Mouse (Mus musculus) CD4-positive, CD25-positive, alpha-beta regulatory T cell, adult 2 months (primary cell): ENCODE results near the gene Ostf1.

Source experiments
- DNase-seq: peaks from one replicate; pipeline ENCODE4 v3.0.0-alpha.2; 2012; ENCODE audit warnings: low read depth, low spot score

The Ostf1 gene

GRCm38 (mm10) chr19:18644084-18644483 lies 12.5 kb upstream of the Ostf1 start:
- DNase-seq, result no peak

GRCm38 (mm10) chr19:18643411-18643810 lies 11.8 kb upstream of the Ostf1 start:
- no peak for DNase-seq

DNA sequence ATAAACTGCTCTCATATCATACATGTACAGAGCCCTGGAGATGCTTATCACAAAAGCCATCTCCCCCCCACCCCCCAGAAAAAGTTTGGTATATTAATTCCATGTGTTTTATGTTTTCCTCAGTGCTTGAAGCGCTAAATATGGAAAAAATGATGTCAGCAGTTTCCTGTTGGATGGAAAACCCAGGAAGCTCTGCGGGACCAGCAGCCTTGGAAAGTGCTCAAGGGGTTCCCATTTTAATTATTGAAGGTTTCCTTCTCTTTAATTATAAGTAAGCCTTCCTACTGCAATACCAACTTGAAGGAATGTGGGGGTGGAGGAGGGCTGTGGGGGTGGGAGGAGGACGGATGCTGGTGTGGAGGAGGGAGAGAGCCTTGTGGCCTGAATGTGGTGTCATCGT lies 9.4 kb upstream of the Ostf1 start:
- no peak for DNase-seq

DNA sequence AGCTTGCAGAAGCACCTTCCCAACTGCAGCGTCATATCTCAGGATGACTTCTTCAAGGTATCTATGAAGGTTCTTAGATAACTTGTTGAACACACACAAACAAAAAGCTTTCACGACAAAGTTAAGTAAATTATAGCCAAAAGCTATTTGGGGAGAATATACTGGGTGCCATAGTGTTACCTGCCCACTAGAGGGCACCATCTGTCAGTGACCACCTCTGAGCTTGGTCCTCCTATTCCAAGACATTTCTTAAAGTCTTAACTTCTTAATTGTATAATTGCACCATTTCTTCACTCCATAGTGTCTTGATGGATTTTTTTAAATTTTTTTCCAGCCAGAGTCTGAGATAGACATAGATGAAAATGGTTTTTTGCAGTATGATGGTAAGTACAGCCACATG lies 7.9 kb upstream of the Ostf1 start:
- peak; percentile 64 for DNase-seq

GRCm38 (mm10) chr19:18638949-18639348 lies 7.3 kb upstream of the Ostf1 start:
- DNase-seq, result no peak

GRCm38 (mm10) chr19:18637954-18638353 lies 6.3 kb upstream of the Ostf1 start:
- no peak for DNase-seq

GRCm38 (mm10) chr19:18632231-18633185 lies 885 bp upstream of the Ostf1 start:
- DNase-seq, result no peak

DNA sequence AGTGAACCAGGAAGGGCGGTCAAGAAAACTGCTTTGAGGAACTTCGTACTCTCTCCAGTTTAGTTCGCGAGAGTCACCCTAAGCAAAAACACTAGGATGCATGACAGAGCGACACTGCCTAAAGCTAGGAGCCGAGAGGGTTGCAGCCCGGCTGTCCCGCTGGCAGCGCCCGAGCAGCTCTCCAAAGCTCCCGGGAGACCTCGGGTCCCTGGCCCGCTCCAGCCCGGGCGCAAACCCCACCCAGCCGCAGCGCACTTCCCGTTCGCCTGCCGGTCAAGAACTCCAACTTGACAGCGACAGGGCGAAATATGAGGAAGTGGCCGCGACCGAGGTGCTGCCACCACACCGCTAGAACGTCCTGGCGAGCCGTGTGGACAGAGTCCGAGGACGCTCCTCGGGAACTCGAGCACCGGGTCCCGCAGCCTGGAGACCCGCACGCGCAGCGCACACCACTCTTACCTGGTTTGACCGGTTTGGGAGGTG lies 421 bp downstream of the Ostf1 start:
- peak; percentile 51 for DNase-seq

DNA sequence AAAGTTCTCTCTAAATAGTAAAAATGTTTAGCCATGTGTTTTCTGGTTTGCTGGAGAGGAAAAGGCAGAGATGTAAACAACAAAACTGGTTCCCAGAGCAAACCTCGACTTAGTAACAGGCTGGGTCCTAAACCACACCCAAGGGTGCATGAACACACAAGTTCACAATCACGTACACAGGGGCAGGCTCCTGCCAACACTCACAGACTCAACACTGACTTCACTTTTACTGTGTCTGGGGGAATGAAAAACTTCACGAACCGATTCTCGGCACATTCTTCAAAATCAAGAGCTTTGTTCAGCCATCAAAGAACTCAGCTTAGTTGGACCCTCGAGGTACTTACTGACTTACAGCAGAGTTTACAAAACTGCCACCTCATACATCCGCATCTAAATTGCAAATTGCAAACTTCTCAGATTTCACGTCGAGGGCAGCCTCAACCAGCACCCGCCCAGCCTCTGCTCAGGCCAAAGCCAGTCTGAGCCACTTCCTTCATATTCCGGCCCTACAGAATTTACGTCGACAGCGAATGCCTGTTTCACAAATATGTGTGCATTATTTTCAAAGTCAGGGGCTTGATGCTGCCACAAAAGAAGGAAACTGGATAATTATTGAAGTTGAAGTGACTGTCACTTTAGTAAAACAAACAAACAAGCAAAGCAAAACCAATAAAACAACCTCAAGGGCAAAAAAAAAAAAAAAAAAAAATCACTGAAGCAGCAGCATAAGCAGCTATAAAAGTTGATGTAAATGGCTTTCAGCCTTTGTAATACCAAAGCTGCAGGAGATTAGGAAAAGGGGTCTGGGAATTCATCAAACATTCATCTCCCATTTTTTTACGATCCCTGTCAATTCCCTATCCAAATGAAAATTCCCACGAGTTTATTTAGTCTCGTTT lies 1.2 kb downstream of the Ostf1 start:
- peak; percentile 29 for DNase-seq

DNA sequence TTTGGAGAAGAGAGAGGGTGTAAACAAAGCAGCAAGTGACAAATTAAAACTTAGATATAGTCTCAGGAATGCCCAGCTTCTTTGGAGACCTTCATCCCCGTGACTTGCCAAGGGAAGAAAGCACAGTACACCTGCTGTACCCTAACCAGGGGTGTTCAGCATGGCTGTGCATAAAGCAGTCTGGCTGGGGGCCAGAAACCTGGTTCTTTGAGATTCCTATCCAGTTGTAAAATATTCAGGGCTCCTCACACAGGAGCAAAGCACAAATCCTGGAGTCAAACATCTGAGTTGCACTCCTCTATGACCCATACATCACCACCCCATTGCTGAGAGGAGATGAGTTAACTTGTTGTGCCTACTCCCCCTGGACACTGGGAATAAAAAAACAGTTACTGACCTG lies 2.0 kb downstream of the Ostf1 start:
- no peak for DNase-seq

DNA sequence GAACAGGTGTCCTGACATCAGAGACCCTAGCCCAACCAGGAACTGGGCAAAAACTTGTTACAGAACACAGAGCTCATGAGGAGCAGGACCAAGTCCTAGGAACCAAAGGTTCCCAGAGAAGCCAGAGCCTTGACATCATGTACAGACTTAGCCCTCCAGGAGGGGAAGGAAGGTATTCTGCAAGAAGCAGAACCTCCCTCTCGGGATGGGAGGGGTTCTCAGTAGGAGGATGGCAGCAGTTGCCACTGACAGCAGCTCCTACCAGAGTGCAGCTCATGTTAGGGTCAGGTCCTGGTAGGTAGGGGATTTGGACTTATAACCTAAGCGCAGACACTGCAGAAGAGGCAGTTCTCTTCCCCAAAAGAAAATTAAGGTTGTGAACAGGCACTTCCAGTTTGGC lies 7.7 kb downstream of the Ostf1 start:
- no peak for DNase-seq

- peak; percentile 37 for DNase-seq
Observed at GRCm38 (mm10) chr19:18619691-18620090, 11.9 kb downstream of the Ostf1 start.

DNA sequence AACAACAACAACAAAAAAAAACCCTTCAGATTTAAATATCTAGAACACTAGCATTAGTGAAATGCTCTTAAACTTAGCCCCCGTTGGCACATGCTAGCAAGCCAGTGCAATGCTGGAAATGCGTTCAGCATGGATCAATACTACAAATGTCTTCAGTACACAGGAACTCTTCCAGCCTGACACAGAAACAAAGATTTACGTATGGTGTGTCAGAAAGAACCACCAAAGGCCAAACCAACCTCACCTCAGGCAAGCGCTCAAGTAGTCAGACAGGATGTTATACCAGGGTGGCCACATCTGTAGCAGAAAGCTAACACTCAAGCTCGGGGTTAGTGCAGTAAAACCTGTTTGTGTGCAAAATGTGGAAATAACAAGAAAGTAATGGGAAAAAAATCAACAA lies 12.6 kb downstream of the Ostf1 start:
- peak; percentile 71 for DNase-seq

GRCm38 (mm10) chr19:18617504-18617903 lies 14.1 kb downstream of the Ostf1 start:
- no peak for DNase-seq

DNA sequence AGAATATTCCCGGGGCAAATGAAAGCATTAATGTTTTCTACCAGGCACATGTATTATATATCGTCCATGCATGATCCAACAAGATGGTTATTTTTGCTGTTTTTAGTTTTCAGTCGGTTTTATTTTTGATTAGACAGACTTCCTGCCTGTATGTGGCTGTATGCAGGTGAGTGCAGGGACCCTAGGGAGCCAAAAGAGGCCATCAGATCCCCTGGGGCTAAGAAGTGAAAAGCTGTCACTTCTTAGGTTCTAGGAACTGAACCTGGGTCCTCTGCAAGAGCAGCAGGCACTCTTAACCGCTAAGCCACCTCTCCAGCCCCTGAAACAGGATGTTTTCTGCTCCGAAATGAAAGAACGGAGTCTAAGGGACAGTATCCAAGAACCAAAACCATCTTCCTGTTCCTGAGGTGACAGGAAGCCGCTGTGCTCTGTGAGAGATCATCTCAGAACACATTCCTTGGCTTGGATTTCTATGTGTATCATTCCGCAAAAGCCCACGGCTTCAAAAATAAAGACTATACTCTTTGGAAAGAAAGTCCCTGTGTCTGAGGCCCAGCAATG lies 15.9 kb downstream of the Ostf1 start:
- no peak for DNase-seq

DNA sequence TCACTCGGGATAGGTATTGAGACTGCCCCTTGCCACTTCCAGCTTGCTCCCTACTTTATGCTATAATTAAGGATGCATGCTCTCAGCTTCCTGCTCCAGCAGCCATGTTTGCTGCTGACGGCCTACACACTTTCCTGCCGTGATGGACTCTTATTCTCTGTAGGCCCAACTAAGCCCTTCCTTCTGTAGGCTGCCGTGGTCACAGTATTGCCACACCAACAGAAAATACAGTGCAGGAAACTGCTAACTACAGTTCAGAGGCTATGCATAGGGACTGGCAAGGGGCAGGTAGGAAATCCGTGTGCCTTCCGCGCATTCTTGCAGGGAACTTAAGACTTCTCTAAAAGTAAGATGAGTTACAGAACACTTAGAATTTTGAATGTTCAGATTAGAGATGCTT lies 17.3 kb downstream of the Ostf1 start:
- DNase-seq, result no peak

DNA sequence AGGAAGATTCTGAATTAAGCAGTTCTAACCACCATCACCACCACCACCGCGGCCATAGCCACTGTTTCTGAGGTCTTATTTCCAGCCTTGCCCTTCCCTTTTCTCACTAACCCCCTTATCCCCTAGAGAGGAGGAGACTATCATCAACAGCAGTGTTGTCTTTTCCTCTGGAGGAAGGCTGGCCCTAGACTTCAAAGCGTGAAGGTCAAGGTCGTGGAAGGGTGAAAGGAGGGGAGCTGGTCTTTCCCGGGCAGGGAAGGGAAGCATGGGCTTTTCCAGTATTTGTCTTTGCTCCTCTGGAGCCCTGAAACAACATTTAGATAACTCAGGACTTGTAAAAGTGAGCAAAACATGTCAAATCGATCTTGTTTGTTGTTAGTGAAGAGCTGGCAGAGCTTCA lies 22.6 kb downstream of the Ostf1 start:
- DNase-seq, result no peak

GRCm38 (mm10) chr19:18607907-18608306 lies 23.7 kb downstream of the Ostf1 start:
- DNase-seq, result peak; percentile 19

GRCm38 (mm10) chr19:18603011-18603410 lies 28.6 kb downstream of the Ostf1 start:
- DNase-seq, result peak; percentile 20

DNA sequence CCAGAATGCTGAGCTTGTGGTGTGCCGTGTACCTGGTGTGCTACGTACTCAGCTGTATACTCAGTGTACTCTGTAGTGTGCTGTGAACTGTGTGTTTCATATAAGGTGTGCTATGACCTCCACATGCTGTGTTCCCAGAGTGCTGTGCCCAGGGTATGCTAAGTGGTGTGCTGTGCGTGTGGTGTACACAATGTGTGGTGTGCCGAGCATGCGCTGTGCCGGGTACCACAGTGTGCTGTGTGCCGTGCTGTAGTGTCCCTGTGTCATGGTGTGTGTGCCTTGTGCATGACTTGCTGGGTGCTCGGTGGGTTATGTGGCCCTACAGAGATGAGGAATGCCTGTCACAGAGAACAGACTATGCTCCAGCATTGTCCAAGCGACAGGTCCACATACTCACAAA lies 31.0 kb downstream of the Ostf1 start:
- no peak for DNase-seq

- peak; percentile 29 for DNase-seq
Observed at GRCm38 (mm10) chr19:18599650-18600049, 32.0 kb downstream of the Ostf1 start.

GRCm38 (mm10) chr19:18599051-18599450 lies 32.6 kb downstream of the Ostf1 start:
- DNase-seq, result peak; percentile 29
